Mouse (Mus musculus): ENCODE measurements around the gene Melk. TPM values are rescaled to one million over a fixed set of nuclear protein-coding genes. Genes with fewer than 3 reads are reported as not detected.

Melk gene
- total RNA-seq, 2 experiments from 2014 or later = 1.5 to 1.9 TPM

DNA sequence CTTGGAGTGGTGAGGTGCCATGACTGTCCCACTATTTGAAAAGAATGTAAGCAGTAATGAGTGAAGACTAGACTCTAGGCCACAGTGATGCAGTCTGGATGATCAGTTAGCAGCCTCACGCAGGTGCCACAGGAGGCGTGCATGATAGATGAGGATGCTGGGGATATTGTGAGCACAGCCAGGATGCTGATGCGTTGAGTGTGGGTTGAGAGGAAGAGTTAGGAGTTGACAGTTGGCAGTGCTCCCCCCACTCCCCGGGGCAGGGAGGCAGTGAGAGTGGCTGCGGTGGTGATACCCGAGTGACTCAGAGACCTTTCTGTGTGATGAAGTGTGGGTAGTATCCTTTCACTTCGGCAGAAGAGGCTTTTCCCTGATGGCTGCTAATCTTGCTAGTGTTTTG is 21.4 kb downstream of the Melk start:
- no peak for DNase-seq
- intact Hi-C loops (cut with DNase I; ENCODE audit: low total_unique reads) = no loop called here

DNA sequence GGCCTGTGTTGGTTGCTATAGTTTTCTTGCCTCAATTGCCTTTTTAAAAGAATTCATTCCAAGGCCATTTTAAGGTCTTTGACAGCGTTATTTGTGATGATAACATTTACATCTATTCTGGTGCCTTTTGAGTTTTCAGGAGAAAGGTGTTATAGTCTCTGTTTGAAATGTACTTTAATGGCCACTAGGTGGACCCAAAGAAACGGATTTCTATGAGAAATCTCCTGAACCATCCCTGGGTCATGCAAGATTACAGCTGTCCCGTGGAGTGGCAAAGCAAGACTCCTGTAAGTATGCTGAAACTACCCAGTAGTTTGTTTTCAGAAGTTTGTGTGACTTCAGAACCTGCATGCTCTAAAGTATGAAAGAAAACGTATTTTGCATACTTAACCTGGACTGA is 24.8 kb downstream of the Melk start:
- DNase-seq = no peak
- intact Hi-C loops (cut with DNase I; ENCODE audit: low total_unique reads) = no loop called here

DNA sequence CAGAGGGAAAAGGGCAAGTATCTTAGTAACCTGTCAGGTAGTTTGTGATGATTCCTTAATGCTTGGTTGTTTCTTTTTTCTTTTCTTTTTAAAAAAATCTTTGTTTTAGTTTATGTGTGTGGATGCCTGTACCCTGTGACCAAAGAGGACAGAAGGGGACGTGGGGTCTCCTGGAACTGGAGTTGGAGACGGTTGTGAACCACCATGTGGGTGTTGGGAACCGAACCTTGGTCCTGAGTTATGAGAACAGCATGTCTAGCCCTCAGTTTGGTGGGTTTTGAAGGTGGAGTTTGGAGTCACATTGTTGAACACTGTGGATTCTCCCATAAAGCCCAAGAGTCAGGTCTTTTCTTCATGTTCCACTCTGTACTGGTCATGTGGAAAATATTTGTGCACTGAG is 26.0 kb downstream of the Melk start:
- no peak for DNase-seq
- intact Hi-C loops (cut with DNase I; ENCODE audit: low total_unique reads) = no loop called here

DNA sequence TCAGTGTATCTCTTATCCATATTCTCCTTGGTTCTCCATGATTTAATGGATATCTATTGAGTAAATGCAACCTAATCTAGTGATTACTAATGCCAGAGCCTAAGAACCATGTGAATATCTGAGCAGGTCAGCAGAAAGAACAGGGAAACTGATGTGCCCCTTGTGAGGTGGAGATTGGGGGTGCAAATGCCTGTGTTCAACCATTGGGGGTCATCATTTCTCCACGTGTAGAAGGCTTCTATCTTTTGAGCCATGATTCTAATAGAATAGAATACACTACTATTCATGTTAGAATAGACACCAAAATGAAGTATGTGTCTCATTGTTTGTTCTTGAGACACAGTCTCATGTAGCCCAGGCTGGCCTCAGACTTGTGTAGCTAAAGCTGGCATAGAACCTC is 27.3 kb downstream of the Melk start:
- DNase-seq = no peak
- intact Hi-C loops (cut with DNase I; ENCODE audit: low total_unique reads) = no loop called here

DNA sequence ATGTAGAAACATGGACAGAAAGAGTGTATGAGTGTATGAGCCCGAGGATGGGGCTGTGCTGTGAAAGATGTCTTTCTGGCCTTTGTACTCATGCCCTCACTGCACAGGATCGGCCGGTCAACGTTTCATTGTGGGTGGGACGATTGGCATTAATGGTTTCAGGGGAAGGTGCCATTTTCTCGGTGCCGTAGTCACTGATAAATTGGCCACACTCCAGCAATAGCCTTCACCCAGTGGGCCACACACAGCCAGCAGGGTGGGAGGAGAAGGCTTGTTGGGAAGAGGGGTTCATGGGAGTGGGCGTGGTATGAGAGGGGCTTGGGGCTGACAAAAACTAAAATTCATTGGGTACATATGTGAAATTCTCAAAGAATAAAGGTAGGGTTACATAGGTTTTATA is 34.3 kb downstream of the Melk start:
- DNase-seq = no peak
- intact Hi-C loops (cut with DNase I; ENCODE audit: low total_unique reads) = no loop called here

DNA sequence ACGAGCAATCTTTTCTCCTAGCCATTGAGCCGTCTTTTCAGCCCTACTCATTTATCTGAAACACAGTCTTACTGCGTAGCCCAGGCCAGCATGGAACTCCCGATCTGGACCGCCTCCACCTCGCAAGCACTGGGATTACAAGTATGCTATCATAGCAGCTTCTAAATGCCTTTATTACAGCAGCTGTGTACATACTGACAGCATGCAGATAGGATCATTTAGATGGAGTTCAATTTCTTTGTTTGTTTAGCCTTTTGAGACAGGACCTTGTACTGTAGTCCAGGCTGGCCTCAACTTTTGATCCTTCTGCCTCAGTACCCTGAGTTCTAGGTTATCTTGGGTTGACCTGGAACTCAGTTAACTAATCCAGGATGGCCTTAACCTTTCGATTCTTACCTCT is 61.0 kb downstream of the Melk start:
- intact Hi-C loops (cut with DNase I; ENCODE audit: low total_unique reads) = no loop called here
- no peak for DNase-seq

DNA sequence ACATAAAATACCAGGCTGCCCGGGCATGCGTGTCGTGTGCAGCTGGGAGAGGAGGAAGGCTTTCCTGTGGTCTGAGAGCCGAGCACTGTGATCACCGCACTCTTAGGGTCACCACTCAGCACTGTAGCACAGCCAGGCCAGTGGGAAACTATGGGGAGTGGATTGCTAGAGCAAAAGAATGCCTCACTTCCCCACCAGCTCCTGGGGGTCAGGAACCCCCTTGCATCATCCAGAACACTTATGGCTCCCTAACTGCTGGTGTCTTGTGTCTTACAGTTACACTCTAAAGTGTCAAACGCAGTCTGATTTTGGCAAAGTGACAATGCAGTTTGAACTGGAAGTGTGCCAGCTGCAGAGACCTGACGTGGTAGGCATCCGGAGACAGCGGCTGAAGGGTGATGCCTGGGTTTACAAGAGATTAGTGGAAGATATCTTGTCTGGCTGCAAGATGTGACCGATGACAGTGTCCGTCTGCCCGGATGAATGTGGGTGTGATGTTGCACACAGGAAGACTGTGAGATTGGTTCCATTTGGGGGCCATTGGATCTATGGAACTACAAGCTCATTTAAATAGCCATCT is 62.8 kb downstream of the Melk start:
- DNase-seq = no peak
- intact Hi-C loops (cut with DNase I; ENCODE audit: low total_unique reads) = no loop called here

DNA sequence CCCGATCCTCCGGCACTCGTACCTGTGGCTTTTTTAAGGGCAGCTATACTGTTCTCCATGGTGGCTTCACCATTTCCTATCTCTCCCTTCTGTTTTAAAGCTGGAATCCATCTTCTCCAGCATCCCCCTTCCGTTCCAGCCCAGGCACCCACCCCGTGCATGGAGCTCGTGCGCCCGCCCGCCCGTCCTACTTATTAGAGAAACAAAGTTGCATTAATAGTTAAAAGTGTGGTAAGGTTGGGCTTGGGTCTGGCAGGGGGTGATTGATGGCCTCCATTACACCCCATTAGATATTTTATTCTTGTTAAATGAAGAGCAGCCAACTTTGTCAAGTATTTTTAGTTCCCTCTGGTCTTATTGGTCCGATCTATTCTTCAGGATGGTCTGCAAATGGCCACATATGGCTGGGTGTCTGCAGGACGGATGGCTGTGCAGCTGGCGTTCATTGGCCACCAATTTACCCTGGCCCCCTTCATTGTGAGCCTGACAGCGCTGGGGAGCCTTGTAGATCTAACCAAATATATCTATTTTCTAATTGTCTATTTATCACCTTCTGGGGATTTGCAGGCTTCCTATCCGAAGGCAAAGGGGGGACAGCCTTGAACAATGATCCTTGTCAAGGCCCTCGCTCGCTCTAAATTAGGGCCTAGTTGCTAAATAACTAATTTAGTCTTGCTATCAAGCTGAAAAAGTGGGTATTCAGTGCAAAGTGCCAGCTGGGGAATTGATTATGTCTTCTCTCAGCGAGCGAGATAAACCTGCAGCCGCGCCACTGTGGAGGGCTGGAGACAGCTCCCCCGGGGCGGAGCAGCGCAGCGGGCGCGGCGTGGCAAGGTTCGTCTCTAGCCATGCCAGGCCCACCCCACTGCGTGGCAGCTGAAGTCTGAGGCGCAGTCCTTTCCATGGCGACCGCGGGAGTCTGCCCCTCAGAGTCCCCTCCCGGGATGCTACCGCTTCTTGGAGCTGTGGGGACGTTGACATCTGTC is 91.8 kb downstream of the Melk start:
- intact Hi-C loops (cut with DNase I; ENCODE audit: low total_unique reads) = no loop called here

DNA sequence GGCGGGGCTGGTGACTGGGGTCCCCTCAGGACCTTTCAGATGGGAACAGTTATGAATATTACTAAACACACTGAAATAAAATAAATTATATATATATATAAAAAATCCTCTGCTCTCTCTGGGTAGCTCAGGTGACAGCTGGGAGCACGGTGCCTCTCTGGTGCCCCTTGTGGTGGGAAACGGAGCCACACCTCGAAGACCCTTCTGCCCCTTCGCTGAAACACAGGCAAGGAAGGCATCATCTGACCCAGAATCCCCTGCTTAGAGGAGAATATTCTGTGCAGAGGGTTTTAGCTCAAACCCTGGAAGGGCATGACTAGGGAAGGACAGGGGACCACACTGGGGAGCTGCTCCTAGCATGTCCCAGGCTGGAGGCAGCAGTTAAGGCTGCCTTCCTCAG is 101.9 kb downstream of the Melk start:
- intact Hi-C loops (cut with DNase I; ENCODE audit: low total_unique reads) = no loop called here
- no peak for DNase-seq

More for the DNA sequence above, 91.8 kb downstream of the Melk start:
- no peak for DNase-seq

DNA sequence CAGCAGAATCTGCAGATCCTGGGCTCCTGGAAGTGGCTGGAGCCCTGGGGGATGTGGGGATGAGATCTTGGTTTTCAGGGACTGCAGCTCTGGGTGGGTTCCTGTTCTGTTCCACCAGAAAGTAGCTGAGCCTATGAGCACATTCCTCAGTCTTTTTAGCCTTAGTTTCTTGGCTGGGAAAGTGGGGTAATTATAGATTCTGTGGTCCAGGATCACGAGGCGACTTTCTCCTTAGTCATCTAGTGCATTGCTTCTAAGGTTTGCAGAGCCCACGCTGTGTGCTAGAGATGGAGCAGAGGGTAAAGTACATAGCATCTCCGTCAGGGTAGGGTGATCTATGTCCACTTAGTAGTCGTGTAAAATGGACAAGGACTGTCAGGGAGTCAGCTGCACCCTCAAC is 103.8 kb downstream of the Melk start:
- no peak for DNase-seq
- intact Hi-C loops (cut with DNase I; ENCODE audit: low total_unique reads) = no loop called here

Other genes starting within 250 kb of the Melk start
- 10 to 100 TPM; 12.4 to 13.0 TPM for gene Gne, start 216.7 kb upstream of the Melk start, total RNA-seq (2021)
- 10 to 100 TPM; 15.7 to 19.2 TPM for gene Rnf38, start 67.1 kb upstream of the Melk start, total RNA-seq (2021)

Measured in gastrocnemius, postnatal 14 days (tissue).